Mouse (Mus musculus) CH12.LX (cell line): Measurements from ENCODE around the gene Itln1. TPM values are rescaled to one million over a fixed set of nuclear protein-coding genes. Genes with fewer than 3 reads are reported as not detected.

Source experiments
- DNase-seq: peaks from one replicate; pipeline ENCODE4 v3.0.0-alpha.2; 2013; ENCODE audit errors: extremely low read depth
- H3K27ac ChIP-seq: 2 replicates; pipeline ENCODE4 v1.5.1; 2012; ENCODE audit warnings: low read depth, mild to moderate bottlenecking, control low read depth, moderate library complexity; ENCODE audit not compliant: insufficient read depth
- H3K27me3 ChIP-seq: replicated peaks from 2 replicates; pipeline ENCODE3; 2012; ENCODE audit warnings: inconsistent platforms
- H3K36me3 ChIP-seq, 2 experiments: replicated peaks in 1 of 2; 2 replicates each; pipeline versions ENCODE3 to v1.6.1; 2012; ENCODE audit warnings: inconsistent platforms in 1 of 2, low read length in 1 of 2, mild to moderate bottlenecking in 1 of 2, mixed read lengths in 1 of 2, moderate library complexity in 1 of 2; ENCODE audit not compliant: control insufficient read depth in 1 of 2, insufficient read depth in 1 of 2
- H3K4me1 ChIP-seq, 2 experiments: 2 replicates each; pipeline ENCODE4 v1.6.1; 2012; ENCODE audit warnings: inconsistent platforms in 1 of 2, moderate library complexity in 1 of 2; ENCODE audit not compliant: insufficient read depth in 2 of 2, control insufficient read depth in 1 of 2
- H3K4me2 ChIP-seq: 2 replicates; pipeline ENCODE4 v1.6.1; 2012; ENCODE audit warnings: low read depth, mild to moderate bottlenecking, control low read depth; ENCODE audit not compliant: poor library complexity, insufficient read depth, severe bottlenecking
- H3K4me3 ChIP-seq, 3 experiments: fragments of 150-350 bp in 1 of 3; sonication (generic) in 1 of 3; replicated peaks in 1 of 3; 2 replicates each; pipeline versions ENCODE3 to v1.5.1; 2011 to 2012; ENCODE audit warnings: low read depth in 2 of 3, low read length in 2 of 3, mild to moderate bottlenecking in 2 of 3, moderate library complexity in 2 of 3, control low read depth in 1 of 3, improper control_type of control experiment in 1 of 3, inconsistent platforms in 1 of 3, mixed read lengths in 1 of 3; ENCODE audit not compliant: poor library complexity in 1 of 3
- H3K79me2 ChIP-seq: replicated peaks from 2 replicates; pipeline ENCODE4 v1.6.1; 2012; ENCODE audit warnings: mild to moderate bottlenecking, moderate library complexity; ENCODE audit not compliant: control insufficient read depth, poor library complexity, insufficient read depth, severe bottlenecking; ENCODE audit errors: extremely low read depth
- H3K9ac ChIP-seq: 2 replicates; pipeline ENCODE4 v1.6.1; 2012; ENCODE audit warnings: low read depth, mild to moderate bottlenecking, control low read depth, moderate library complexity; ENCODE audit not compliant: insufficient read depth
- H3K9me3 ChIP-seq: replicated peaks from 2 replicates; pipeline ENCODE3; 2012; ENCODE audit warnings: low read length, inconsistent platforms, mixed read lengths
- BHLHE40 ChIP-seq: IDR thresholded peaks from 2 replicates; pipeline ENCODE4 v1.6.1; 2011; ENCODE audit warnings: mild to moderate bottlenecking, low read depth, low read length, improper control_type of control experiment
- CHD1 ChIP-seq: IDR thresholded peaks from 2 replicates; pipeline ENCODE4 v1.6.1; 2012; ENCODE audit warnings: low read depth, low read length, improper control_type of control experiment, inconsistent platforms
- CHD2 ChIP-seq: IDR thresholded peaks from 2 replicates; pipeline ENCODE4 v1.6.1; 2011; ENCODE audit warnings: low read length, improper control_type of control experiment
- CTCF ChIP-seq, 2 experiments: IDR thresholded peaks in 1 of 2; conservative IDR thresholded peaks in 1 of 2; 2 replicates each; pipeline ENCODE4 v1.5.1; 2011 to 2012; ENCODE audit warnings: low read depth in 2 of 2, low read length in 2 of 2, improper control_type of control experiment in 1 of 2, inconsistent platforms in 1 of 2, mild to moderate bottlenecking in 1 of 2, moderate library complexity in 1 of 2
- ETS1 ChIP-seq: conservative IDR thresholded peaks from 2 replicates; pipeline ENCODE4 v1.6.1; 2012; ENCODE audit warnings: low read depth, mild to moderate bottlenecking, inconsistent platforms, low read length, improper control_type of control experiment, moderate library complexity
- HCFC1 ChIP-seq: IDR thresholded peaks from 2 replicates; pipeline ENCODE4 v1.6.1; 2012; ENCODE audit warnings: low read depth, mild to moderate bottlenecking, inconsistent platforms, low read length, improper control_type of control experiment
- JUN ChIP-seq: IDR thresholded peaks from 2 replicates; pipeline ENCODE4 v1.6.1; 2011; ENCODE audit warnings: low read depth, mild to moderate bottlenecking, low read length, improper control_type of control experiment, moderate library complexity; ENCODE audit not compliant: insufficient read depth
- JUND ChIP-seq: conservative IDR thresholded peaks from 2 replicates; pipeline ENCODE4 v1.6.1; 2011; ENCODE audit warnings: low read depth, low read length, improper control_type of control experiment
- KAT2A ChIP-seq: IDR thresholded peaks from 2 replicates; pipeline ENCODE4 v1.6.1; 2012; ENCODE audit warnings: low read length, improper control_type of control experiment, inconsistent platforms; ENCODE audit not compliant: insufficient replicate concordance
- MAZ ChIP-seq: IDR thresholded peaks from 2 replicates; pipeline ENCODE4 v1.6.1; 2012; ENCODE audit warnings: low read depth, mild to moderate bottlenecking, inconsistent platforms, low read length, improper control_type of control experiment, moderate library complexity
- MEF2A ChIP-seq: IDR thresholded peaks from 2 replicates; pipeline ENCODE4 v1.6.1; 2014; ENCODE audit warnings: low read depth, mild to moderate bottlenecking, inconsistent platforms, low read length, improper control_type of control experiment, borderline replicate concordance
- PAX5 ChIP-seq: IDR thresholded peaks from 2 replicates; pipeline ENCODE4 v1.6.1; 2012; ENCODE audit warnings: low read length, inconsistent platforms, mixed read lengths
- POLR2A ChIP-seq: IDR thresholded peaks from 2 replicates; pipeline ENCODE4 v1.6.1; 2011; ENCODE audit warnings: low read depth, mild to moderate bottlenecking, improper control_type of control experiment, low read length
- RCOR1 ChIP-seq: conservative IDR thresholded peaks from 2 replicates; pipeline ENCODE4 v1.6.1; 2012; ENCODE audit warnings: low read depth, mild to moderate bottlenecking, inconsistent platforms, low read length, improper control_type of control experiment
- TBP ChIP-seq: conservative IDR thresholded peaks from 2 replicates; pipeline ENCODE4 v1.6.1; 2011; ENCODE audit warnings: low read depth, low read length, improper control_type of control experiment
- TCF12 ChIP-seq: IDR thresholded peaks from 2 replicates; pipeline ENCODE4 v1.6.1; 2014; ENCODE audit warnings: low read depth, mild to moderate bottlenecking, inconsistent platforms, low read length, improper control_type of control experiment
- USF2 ChIP-seq: conservative IDR thresholded peaks from 2 replicates; pipeline ENCODE4 v1.6.1; 2011; ENCODE audit warnings: low read depth, low read length, improper control_type of control experiment
- ZC3H11A ChIP-seq: IDR thresholded peaks from 2 replicates; pipeline ENCODE4 v1.6.1; 2012; ENCODE audit warnings: low read depth, mild to moderate bottlenecking, inconsistent platforms, low read length, improper control_type of control experiment
- ZMIZ1 ChIP-seq: IDR thresholded peaks from 2 replicates; pipeline ENCODE4 v1.6.1; 2012; ENCODE audit warnings: low read depth, mild to moderate bottlenecking, inconsistent platforms, low read length, improper control_type of control experiment
- ZNF384 ChIP-seq: IDR thresholded peaks from 2 replicates; pipeline ENCODE4 v1.6.1; 2012; ENCODE audit warnings: low read depth, low read length, improper control_type of control experiment, inconsistent platforms
- dilution Hi-C: fragments of 300-500 bp; cut with MboI; formaldehyde crosslinking; loops from 2 replicates; pipeline ENCODE4 v1.14.3; 2020; ENCODE audit warnings: low sequenced_read_pairs; ENCODE audit not compliant: extremely low pct_unique_long_range_greater_than_20kb, extremely low pct_ligation_motif_present
- in situ Hi-C: fragments of 300-500 bp; cut with MboI; formaldehyde crosslinking; loops from 3 replicates; pipeline ENCODE4 v1.14.3; 2019; ENCODE audit warnings: low sequenced_read_pairs, low pct_ligation_motif_present, low pct_unique_long_range_greater_than_20kb, mixed read lengths
- polyA plus RNA-seq: library from polyadenylated mRNA; unstranded; fragments of >175 nt; gene quantifications from 2 replicates; pipeline ENCODE4 v1.2.1, GENCODE M21; 2012; ENCODE audit warnings: low read depth; ENCODE audit not compliant: insufficient read length
- total RNA-seq, 2 experiments: library from RNA; depleted of rRNA; stranded (reverse); fragments of 300-350 nt in 1 of 2; fragments of >200 nt in 1 of 2; gene quantifications; 2 replicates each; pipeline ENCODE4 v1.2.3; 2012 to 2014

Itln1 gene
- total and polyA plus RNA-seq, 3 experiments, result not detected

DNA sequence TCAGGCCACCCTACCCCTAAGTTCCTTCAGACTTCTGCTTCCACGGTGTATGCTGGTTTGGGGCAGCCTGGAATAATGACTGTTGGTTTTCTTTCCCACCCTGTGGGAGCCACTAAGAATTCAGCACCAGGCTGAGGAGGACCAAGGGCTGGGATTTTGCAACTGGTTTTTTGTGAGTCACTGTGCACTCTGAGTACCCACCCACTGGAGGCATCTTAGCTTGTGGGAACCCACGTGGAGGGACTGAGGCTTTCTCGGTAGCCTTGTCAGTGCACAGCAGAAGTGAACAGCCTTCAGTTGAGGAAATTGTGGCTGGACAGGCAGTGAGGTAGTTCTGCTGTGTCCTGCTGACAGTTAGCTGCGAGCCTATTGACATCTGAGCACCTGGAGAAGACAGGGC is 23.8 kb upstream of the Itln1 start, which contains the start of gene Cd244a:
Gene Cd244a (plus strand): TSS at position 296 of the 400 bp plus-strand sequence.
- TF ChIP-seq ETS1 (no peak), MEF2A (no peak), RCOR1 (no peak), JUND (no peak), CTCF (conservative IDR thresholded peaks at IDR 0.05 in 1 of 2, IDR thresholded peaks at IDR 0.05 in 1 of 2; ENCODE audit: low read depth in 2 of 2, low read length in 2 of 2) (no peak), HCFC1 (no peak)
- DNase-seq, result no peak
- Histone ChIP-seq H3K36me3 (no peaks in the 10 kb centered on the region), H3K4me2 (no peak within 1 kb of the TSS), H3K9me3 (no peaks in the 10 kb centered on the region), H3K9ac (no peak within 1 kb of the TSS), H3K79me2 (no peaks in the 10 kb centered on the region), H3K27me3 (no peaks in the 10 kb centered on the region), H3K4me1 (peaks cover 7 to 19% of the 10 kb centered on the region in 2 experiments), H3K27ac (no peak within 1 kb of the TSS), H3K4me3 (no peak within 1 kb of the TSS)
- in situ Hi-C loops (no loop called here), dilution Hi-C loops (no loop called here)

DNA sequence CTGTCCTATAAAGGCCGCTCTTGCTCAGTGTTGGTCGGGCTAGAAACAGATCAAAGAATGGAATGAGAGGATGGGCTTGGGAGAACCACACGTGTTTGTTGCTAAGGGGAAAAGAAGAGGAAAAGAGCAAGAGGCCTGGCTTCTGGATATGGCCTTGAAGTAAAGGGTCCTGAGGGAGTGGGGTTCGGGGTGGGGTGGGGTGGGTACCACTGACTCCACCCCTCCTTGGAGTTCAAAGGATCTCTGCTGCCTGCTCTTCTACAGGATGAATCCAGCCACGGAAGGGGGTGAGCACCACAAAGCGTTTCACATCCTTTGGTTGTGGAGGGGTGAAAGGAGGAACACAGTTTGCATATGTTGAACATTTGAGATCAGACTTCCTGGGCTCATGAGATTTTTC is 23.3 kb upstream of the Itln1 start:
- Histone ChIP-seq H3K4me1 (peaks cover 7 to 19% of the 10 kb centered on the region in 2 experiments), H3K4me3 (no peak overlapping the region), H3K9ac (no peak overlapping the region), H3K9me3 (no peaks in the 10 kb centered on the region), H3K27me3 (no peaks in the 10 kb centered on the region), H3K79me2 (no peaks in the 10 kb centered on the region), H3K27ac (no peak overlapping the region), H3K4me2 (no peak overlapping the region), H3K36me3 (no peaks in the 10 kb centered on the region)
- dilution Hi-C loops (no loop called here), in situ Hi-C loops (no loop called here)
- DNase-seq, result no peak
- TF ChIP-seq MAZ (no peak), TBP (no peak), ZNF384 (no peak), HCFC1 (no peak), ZC3H11A (no peak), BHLHE40 (no peak), CHD2 (no peak), CTCF (conservative IDR thresholded peaks at IDR 0.05 in 1 of 2, IDR thresholded peaks at IDR 0.05 in 1 of 2; ENCODE audit: low read depth in 2 of 2, low read length in 2 of 2) (no peak), ETS1 (no peak), POLR2A (no peak), MEF2A (no peak), USF2 (no peak), CHD1 (no peak), PAX5 (no peak), JUN (no peak), ZMIZ1 (no peak), TCF12 (no peak), KAT2A (no peak)
